Mouse (Mus musculus): ENCODE results near the gene L2hgdh. TPM values are rescaled to one million over a fixed set of nuclear protein-coding genes. Genes with fewer than 3 reads are reported as not detected.
A peak's percentile ranks its signal among the peaks of the same experiment; 100 is the strongest.

Gene L2hgdh
- polyA plus RNA-seq, 1 experiment from 2014 or later, result 13.0 TPM

- ATAC-seq (ENCODE audit: insufficient read depth, low FRiP score, low TSS enrichment) (peak; percentile 90), DNase-seq (ENCODE audit: low spot score) (peak; percentile 91)
- peak overlapping the region; percentile 97 for H3K9ac ChIP-seq (ENCODE audit: low read length)
- H3K4me1 ChIP-seq (ENCODE audit: control insufficient read depth, insufficient read depth, low read length), result peaks cover 4% of the 10 kb centered on the region; the same call in 1 of the 2 replicates
- peak overlapping the region; percentile 97 for H3K27ac ChIP-seq (ENCODE audit: low read depth, low read length)
- no peaks in the 10 kb centered on the region for H3K36me3 ChIP-seq (ENCODE audit: control insufficient read depth, insufficient read depth, low read length)
- no peaks in the 10 kb centered on the region for H3K27me3 ChIP-seq (ENCODE audit: control insufficient read depth, insufficient read depth, low read length)
- peak overlapping the region; percentile 67 for H3K4me2 ChIP-seq (ENCODE audit: low read depth)
- WGBS, result under 1% methylated on average over 42 of the region's 54 CpGs
- H3K9me3 ChIP-seq (ENCODE audit: control insufficient read depth, low read length), result no peaks in the 10 kb centered on the region
- H3K4me3 ChIP-seq (ENCODE audit: low read depth, low read length), result peak overlapping the region; percentile 73
These were observed 42.4 kb downstream of the L2hgdh start for GRCm38 (mm10) chr12:69682065-69682787.

- peak within 1 kb of the TSS; percentile 67 for H3K4me2 ChIP-seq (ENCODE audit: low read depth)
- H3K27ac ChIP-seq (ENCODE audit: low read depth, low read length), result peak within 1 kb of the TSS; percentile 97
- ATAC-seq (ENCODE audit: insufficient read depth, low FRiP score, low TSS enrichment), result peak; percentile 82
- H3K27me3 ChIP-seq (ENCODE audit: control insufficient read depth, insufficient read depth, low read length), result no peaks in the 10 kb centered on the region
- H3K9me3 ChIP-seq (ENCODE audit: control insufficient read depth, low read length), result no peaks in the 10 kb centered on the region
- peaks cover 4% of the 10 kb centered on the region; the same call in 1 of the 2 replicates for H3K4me1 ChIP-seq (ENCODE audit: control insufficient read depth, insufficient read depth, low read length)
- peak within 1 kb of the TSS; percentile 73 for H3K4me3 ChIP-seq (ENCODE audit: low read depth, low read length)
- H3K9ac ChIP-seq (ENCODE audit: low read length), result peak within 1 kb of the TSS; percentile 97
- DNase-seq (ENCODE audit: low spot score), result peak; percentile 74
- H3K36me3 ChIP-seq (ENCODE audit: control insufficient read depth, insufficient read depth, low read length), result no peaks in the 10 kb centered on the region
- WGBS, result under 1% methylated on average over 63 of the region's 85 CpGs
These were observed 43.1 kb downstream of the L2hgdh start, which contains the start of gene Sos2 for GRCm38 (mm10) chr12:69681566-69682061. Sos2 (minus strand) TSS chr12:69681852.

- no peaks in the 10 kb centered on the region for H3K36me3 ChIP-seq (ENCODE audit: control insufficient read depth, insufficient read depth, low read length)
- DNase-seq (ENCODE audit: low spot score) (peak; percentile 59), ATAC-seq (ENCODE audit: insufficient read depth, low FRiP score, low TSS enrichment) (no peak; the same call in none of the 2 replicates)
- H3K9me3 ChIP-seq (ENCODE audit: control insufficient read depth, low read length), result no peaks in the 10 kb centered on the region
- H3K27ac ChIP-seq (ENCODE audit: low read depth, low read length), result peak overlapping the region; percentile 97
- WGBS, result under 1% methylated on average over 55 of the region's 56 CpGs
- H3K4me1 ChIP-seq (ENCODE audit: control insufficient read depth, insufficient read depth, low read length), result peaks cover 4% of the 10 kb centered on the region; the same call in 1 of the 2 replicates
- H3K4me2 ChIP-seq (ENCODE audit: low read depth), result peak overlapping the region; percentile 67
- H3K9ac ChIP-seq (ENCODE audit: low read length), result peak overlapping the region; percentile 97
- peak overlapping the region; percentile 73 for H3K4me3 ChIP-seq (ENCODE audit: low read depth, low read length)
- no peaks in the 10 kb centered on the region for H3K27me3 ChIP-seq (ENCODE audit: control insufficient read depth, insufficient read depth, low read length)
These were observed 43.8 kb downstream of the L2hgdh start for GRCm38 (mm10) chr12:69680635-69681565.

GRCm38 (mm10) chr12:69676157-69676556, 48.5 kb downstream of the L2hgdh start:
- no peak for ATAC-seq (ENCODE audit: insufficient read depth, low FRiP score, low TSS enrichment)
- 92% methylated on average over 4 of the region's 4 CpGs for WGBS
- H3K27ac ChIP-seq (ENCODE audit: low read depth, low read length), result no peak overlapping the region

GRCm38 (mm10) chr12:69674576-69675537, 49.8 kb downstream of the L2hgdh start:
- Histone ChIP-seq H3K27me3 (ENCODE audit: control insufficient read depth, insufficient read depth, low read length) (no peaks in the 10 kb centered on the region), H3K9me3 (ENCODE audit: control insufficient read depth, low read length) (no peaks in the 10 kb centered on the region), H3K27ac (ENCODE audit: low read depth, low read length) (no peak overlapping the region), H3K4me1 (ENCODE audit: control insufficient read depth, insufficient read depth, low read length) (no peaks in the 10 kb centered on the region), H3K4me3 (ENCODE audit: low read depth, low read length) (no peak overlapping the region), H3K4me2 (ENCODE audit: low read depth) (no peak overlapping the region), H3K9ac (ENCODE audit: low read length) (no peak overlapping the region), H3K36me3 (ENCODE audit: control insufficient read depth, insufficient read depth, low read length) (no peaks in the 10 kb centered on the region)
- DNase-seq (ENCODE audit: low spot score) (no peak), ATAC-seq (ENCODE audit: insufficient read depth, low FRiP score, low TSS enrichment) (no peak)
- 84% methylated on average over 10 of the region's 10 CpGs for WGBS

More at GRCm38 (mm10) chr12:69676157-69676556, 48.5 kb downstream of the L2hgdh start:
- Histone ChIP-seq H3K36me3 (ENCODE audit: control insufficient read depth, insufficient read depth, low read length) (no peaks in the 10 kb centered on the region), H3K27me3 (ENCODE audit: control insufficient read depth, insufficient read depth, low read length) (no peaks in the 10 kb centered on the region), H3K9me3 (ENCODE audit: control insufficient read depth, low read length) (no peaks in the 10 kb centered on the region), H3K9ac (ENCODE audit: low read length) (no peak overlapping the region), H3K4me3 (ENCODE audit: low read depth, low read length) (no peak overlapping the region), H3K4me2 (ENCODE audit: low read depth) (no peak overlapping the region), H3K4me1 (ENCODE audit: control insufficient read depth, insufficient read depth, low read length) (peaks cover 4% of the 10 kb centered on the region; the same call in 1 of the 2 replicates)
- DNase-seq (ENCODE audit: low spot score), result no peak

GRCm38 (mm10) chr12:69674176-69674575, 50.5 kb downstream of the L2hgdh start:
- Histone ChIP-seq H3K36me3 (ENCODE audit: control insufficient read depth, insufficient read depth, low read length) (no peaks in the 10 kb centered on the region), H3K27me3 (ENCODE audit: control insufficient read depth, insufficient read depth, low read length) (no peaks in the 10 kb centered on the region), H3K4me2 (ENCODE audit: low read depth) (no peak overlapping the region), H3K4me1 (ENCODE audit: control insufficient read depth, insufficient read depth, low read length) (no peaks in the 10 kb centered on the region), H3K9me3 (ENCODE audit: control insufficient read depth, low read length) (no peaks in the 10 kb centered on the region), H3K9ac (ENCODE audit: low read length) (no peak overlapping the region), H3K27ac (ENCODE audit: low read depth, low read length) (no peak overlapping the region), H3K4me3 (ENCODE audit: low read depth, low read length) (no peak overlapping the region)
- 78% methylated on average over 1 of the region's 1 CpGs for WGBS
- ATAC-seq (ENCODE audit: insufficient read depth, low FRiP score, low TSS enrichment), result no peak
- no peak for DNase-seq (ENCODE audit: low spot score)

GRCm38 (mm10) chr12:69666721-69667120, 58.0 kb downstream of the L2hgdh start:
- H3K9ac ChIP-seq (ENCODE audit: low read length), result no peak overlapping the region
- no peaks in the 10 kb centered on the region for H3K36me3 ChIP-seq (ENCODE audit: control insufficient read depth, insufficient read depth, low read length)
- H3K9me3 ChIP-seq (ENCODE audit: control insufficient read depth, low read length), result no peaks in the 10 kb centered on the region
- no peaks in the 10 kb centered on the region for H3K27me3 ChIP-seq (ENCODE audit: control insufficient read depth, insufficient read depth, low read length)
- 93% methylated on average over 5 of the region's 5 CpGs for WGBS
- no peak overlapping the region for H3K4me3 ChIP-seq (ENCODE audit: low read depth, low read length)
- H3K27ac ChIP-seq (ENCODE audit: low read depth, low read length), result no peak overlapping the region
- no peaks in the 10 kb centered on the region for H3K4me1 ChIP-seq (ENCODE audit: control insufficient read depth, insufficient read depth, low read length)
- DNase-seq (ENCODE audit: low spot score) (no peak), ATAC-seq (ENCODE audit: insufficient read depth, low FRiP score, low TSS enrichment) (no peak)
- no peak overlapping the region for H3K4me2 ChIP-seq (ENCODE audit: low read depth)

GRCm38 (mm10) chr12:69661658-69662057, 63.0 kb downstream of the L2hgdh start:
- Histone ChIP-seq H3K27ac (ENCODE audit: low read depth, low read length) (no peak overlapping the region), H3K9ac (ENCODE audit: low read length) (no peak overlapping the region), H3K9me3 (ENCODE audit: control insufficient read depth, low read length) (no peaks in the 10 kb centered on the region), H3K4me1 (ENCODE audit: control insufficient read depth, insufficient read depth, low read length) (no peaks in the 10 kb centered on the region), H3K36me3 (ENCODE audit: control insufficient read depth, insufficient read depth, low read length) (no peaks in the 10 kb centered on the region), H3K27me3 (ENCODE audit: control insufficient read depth, insufficient read depth, low read length) (no peaks in the 10 kb centered on the region), H3K4me2 (ENCODE audit: low read depth) (no peak overlapping the region), H3K4me3 (ENCODE audit: low read depth, low read length) (no peak overlapping the region)
- 98% methylated on average over 5 of the region's 5 CpGs for WGBS
- DNase-seq (ENCODE audit: low spot score) (no peak), ATAC-seq (ENCODE audit: insufficient read depth, low FRiP score, low TSS enrichment) (no peak)
